Mouse (Mus musculus) ES-E14 (cell line): Measurements from ENCODE around the gene Dlx2. TPM values are rescaled to one million over a fixed set of nuclear protein-coding genes. Genes with fewer than 3 reads are reported as not detected.

ENCODE experiments used
- DNase-seq: peaks from one replicate; pipeline ENCODE4 v3.0.0-alpha.2; 2013; ENCODE audit warnings: low read depth, low spot score
- H3K27ac ChIP-seq: 2 replicates; pipeline ENCODE4 v1.5.1; 2012; ENCODE audit warnings: low read depth, mild to moderate bottlenecking, low read length, moderate library complexity, mixed read lengths; ENCODE audit not compliant: poor library complexity, insufficient read depth, severe bottlenecking
- H3K36me3 ChIP-seq: 2 replicates; pipeline ENCODE4 v1.6.1; 2012; ENCODE audit warnings: mild to moderate bottlenecking, low read length, moderate library complexity, mixed read lengths; ENCODE audit not compliant: control insufficient read depth, poor library complexity, insufficient read depth, severe bottlenecking
- H3K4me1 ChIP-seq, 2 experiments: fragments of 150-350 bp in 1 of 2; sonication (generic) in 1 of 2; 2 replicates each; pipeline ENCODE4 v1.6.1; 2012; ENCODE audit warnings: low read length in 2 of 2, mild to moderate bottlenecking in 1 of 2, mixed read lengths in 1 of 2; ENCODE audit not compliant: control insufficient read depth in 2 of 2, insufficient read depth in 2 of 2, poor library complexity in 1 of 2
- H3K4me3 ChIP-seq, 2 experiments: fragments of 150-350 bp in 1 of 2; sonication (generic) in 1 of 2; 2 replicates each; pipeline ENCODE4 v1.5.1; 2012; ENCODE audit warnings: low read length in 2 of 2, low read depth in 1 of 2, mild to moderate bottlenecking in 1 of 2, mixed read lengths in 1 of 2; ENCODE audit not compliant: insufficient read depth in 1 of 2, poor library complexity in 1 of 2, severe bottlenecking in 1 of 2
- H3K9ac ChIP-seq: 2 replicates; pipeline ENCODE4 v1.6.1; 2012; ENCODE audit warnings: low read depth, mild to moderate bottlenecking, low read length, mixed read lengths; ENCODE audit not compliant: poor library complexity, insufficient read depth, severe bottlenecking
- H3K9me3 ChIP-seq: fragments of 150-350 bp; sonication (generic); 2 replicates; pipeline ENCODE4 v1.6.1; 2012; ENCODE audit warnings: low read depth, mild to moderate bottlenecking, low read length; ENCODE audit not compliant: control insufficient read depth, insufficient read depth
- CHD2 ChIP-seq: IDR thresholded peaks from 2 replicates; pipeline ENCODE4 v1.6.1; 2014; ENCODE audit warnings: mild to moderate bottlenecking, low read depth, low read length, inconsistent platforms
- HCFC1 ChIP-seq: IDR thresholded peaks from 2 replicates; pipeline ENCODE4 v1.6.1; 2012; ENCODE audit warnings: low read length, inconsistent platforms, borderline replicate concordance; ENCODE audit not compliant: insufficient read depth
- MAFK ChIP-seq: IDR thresholded peaks from 2 replicates; pipeline ENCODE4 v1.6.1; 2014; ENCODE audit warnings: mild to moderate bottlenecking, low read depth, low read length, inconsistent platforms; ENCODE audit not compliant: insufficient read depth
- ZC3H11A ChIP-seq: IDR thresholded peaks from 2 replicates; pipeline ENCODE4 v1.6.1; 2012; ENCODE audit warnings: low read depth, mild to moderate bottlenecking, inconsistent platforms, low read length, borderline replicate concordance
- ZNF384 ChIP-seq: IDR thresholded peaks from 2 replicates; pipeline ENCODE4 v1.6.1; 2012; ENCODE audit warnings: low read depth, low read length, inconsistent platforms
- in situ Hi-C, 2 experiments: fragments of 600-800 bp; cut with MboI; formaldehyde crosslinking; loops; one replicate each; pipeline ENCODE4 v1.15.1; 2025; ENCODE audit warnings: low sequenced_read_pairs in 2 of 2, inconsistent platforms in 1 of 2; ENCODE audit not compliant: unreplicated experiment in 2 of 2
- total RNA-seq: library from RNA; depleted of rRNA; stranded (reverse); fragments of 300-350 nt; gene quantifications from 2 replicates; pipeline ENCODE4 v1.2.3, GENCODE M21; 2012

The Dlx2 gene
- total RNA-seq, 1 experiment, result 0.80 TPM

- in situ Hi-C loops, result no loop called here
Measured at GRCm38 (mm10) chr2:71511209-71511608, 35.3 kb downstream of the Dlx2 start.

GRCm38 (mm10) chr2:71504852-71505251 lies 41.7 kb downstream of the Dlx2 start:
- DNase-seq, result no peak
- in situ Hi-C loops, result no loop called here
- no peak for TF ChIP-seq ZC3H11A
- no peak for TF ChIP-seq ZNF384
- TF ChIP-seq MAFK, result no peak
- no peak for TF ChIP-seq HCFC1
- TF ChIP-seq CHD2, result no peak

More at GRCm38 (mm10) chr2:71511209-71511608, 35.3 kb downstream of the Dlx2 start:
- DNase-seq, result no peak
- TF ChIP-seq MAFK, result no peak
- no peak for TF ChIP-seq ZC3H11A
- TF ChIP-seq ZNF384, result no peak
- TF ChIP-seq HCFC1, result no peak
- no peak for TF ChIP-seq CHD2
- Histone ChIP-seq H3K36me3 (no peaks in the 10 kb centered on the region), H3K9ac (no peak overlapping the region), H3K4me1 (no peaks in the 10 kb centered on the region), H3K27ac (no peak overlapping the region), H3K9me3 (no peaks in the 10 kb centered on the region), H3K4me3 (no peak overlapping the region)

DNA sequence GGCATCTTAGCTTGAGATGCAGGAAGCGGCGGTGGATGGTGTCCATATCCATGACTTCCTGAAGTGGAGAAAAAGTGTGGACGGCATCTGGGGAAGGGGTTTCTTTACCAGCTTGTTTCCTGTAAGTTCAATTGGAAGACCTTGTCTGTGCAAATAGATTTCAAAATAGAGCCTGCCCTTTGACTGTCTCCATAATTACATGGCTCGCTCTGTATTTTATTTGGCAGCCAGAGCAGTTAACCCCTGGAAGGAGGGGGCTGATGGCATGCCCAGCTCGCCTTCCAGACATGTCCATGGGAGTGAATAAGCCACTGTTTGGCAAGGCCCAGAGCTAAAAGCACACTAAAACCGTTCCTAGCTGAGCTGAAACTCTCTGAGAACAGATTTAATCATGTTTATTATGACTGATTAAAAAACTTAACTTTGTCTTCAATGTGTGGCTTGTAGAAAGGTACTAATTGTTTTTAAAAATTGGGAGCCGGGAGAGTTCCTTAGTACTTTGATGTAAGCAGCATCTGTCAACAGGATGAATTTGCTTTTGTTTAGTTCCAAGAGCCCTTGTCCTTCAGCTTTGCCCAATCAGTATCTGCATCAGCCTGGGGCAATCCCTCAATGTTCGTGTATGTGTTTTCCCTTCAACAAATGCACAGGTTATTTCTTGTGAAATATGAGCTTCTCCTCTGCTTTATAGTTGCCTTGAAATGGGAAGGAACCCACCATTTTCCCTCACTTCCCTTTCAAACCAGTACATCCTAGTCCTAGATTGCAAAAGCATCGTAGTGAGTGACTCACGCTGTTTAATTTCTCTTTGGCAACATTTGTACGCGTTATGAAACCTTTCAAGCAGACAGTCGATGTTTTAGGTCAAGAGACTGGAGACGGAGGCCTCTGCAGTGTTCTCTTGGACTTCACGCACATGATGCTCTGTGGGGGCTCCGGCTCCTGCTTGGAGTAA lies 47.0 kb downstream of the Dlx2 start:
- no peak overlapping the region for H3K27ac ChIP-seq
- H3K36me3 ChIP-seq, result no peaks in the 10 kb centered on the region
- in situ Hi-C loops, result no loop called here
- H3K4me1 ChIP-seq, result peaks cover 5 to 6% of the 10 kb centered on the region in 2 experiments; a peak in 3 of 4 replicates
- no peaks in the 10 kb centered on the region for H3K9me3 ChIP-seq
- DNase-seq, result no peak
- no peak overlapping the region for H3K4me3 ChIP-seq
- no peak overlapping the region for H3K9ac ChIP-seq
- TF ChIP-seq MAFK, result no peak
- TF ChIP-seq ZC3H11A, result no peak

More at GRCm38 (mm10) chr2:71504852-71505251, 41.7 kb downstream of the Dlx2 start:
- Histone ChIP-seq H3K9ac (no peak overlapping the region), H3K36me3 (no peaks in the 10 kb centered on the region), H3K4me3 (no peak overlapping the region), H3K9me3 (no peaks in the 10 kb centered on the region), H3K4me1 (peaks cover 1 to 3% of the 10 kb centered on the region in 2 experiments; a peak in 2 of 4 replicates), H3K27ac (no peak overlapping the region)

DNA sequence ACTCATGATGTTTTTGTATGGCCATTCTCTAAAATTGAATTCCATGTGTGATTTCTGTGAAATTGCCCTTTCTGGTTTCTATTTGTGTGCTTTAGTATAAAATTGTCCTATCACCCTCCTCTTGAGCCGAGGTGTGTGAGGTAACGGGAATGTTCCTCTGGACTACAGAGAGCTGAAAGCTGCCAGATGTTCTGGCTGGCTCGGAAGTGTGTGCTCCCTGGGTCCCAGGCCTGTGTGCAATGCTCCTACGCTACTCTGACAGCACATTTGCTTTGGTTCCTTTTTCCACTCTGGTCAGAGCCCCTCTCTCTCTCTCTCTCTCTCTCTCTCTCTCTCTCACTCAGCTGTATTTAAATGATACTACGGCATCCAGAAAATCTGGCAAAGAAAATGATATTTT lies 49.4 kb downstream of the Dlx2 start:
- Histone ChIP-seq H3K27ac (no peak overlapping the region), H3K9me3 (no peaks in the 10 kb centered on the region), H3K4me3 (no peak overlapping the region), H3K36me3 (no peaks in the 10 kb centered on the region), H3K4me1 (peaks cover 3 to 5% of the 10 kb centered on the region in 2 experiments; a peak in 3 of 4 replicates), H3K9ac (no peak overlapping the region)
- no peak for TF ChIP-seq ZC3H11A
- no peak for TF ChIP-seq HCFC1
- no peak for TF ChIP-seq CHD2
- TF ChIP-seq MAFK, result no peak
- TF ChIP-seq ZNF384, result no peak
- in situ Hi-C loops, result no loop called here
- DNase-seq, result no peak
